Mouse (Mus musculus): ENCODE measurements around the gene Fgd6. TPM values are rescaled to one million over a fixed set of nuclear protein-coding genes. Genes with fewer than 3 reads are reported as not detected.

Gene Fgd6
- polyA plus RNA-seq, 1 experiment from 2014 or later: 2.2 TPM

- Histone ChIP-seq H3K27me3 (replicated peaks; ENCODE audit: control insufficient read depth, insufficient read depth, low read length) (no peaks in the 10 kb centered on the region), H3K36me3 (ENCODE audit: control insufficient read depth, insufficient read depth, low read length) (no peaks in the 10 kb centered on the region), H3K4me2 (ENCODE audit: low read length) (no peak overlapping the region), H3K9ac (ENCODE audit: low read depth, low read length) (no peak overlapping the region), H3K9me3 (ENCODE audit: control insufficient read depth, low read length) (no peaks in the 10 kb centered on the region), H3K4me3 (ENCODE audit: low read length) (no peak overlapping the region), H3K4me1 (ENCODE audit: control insufficient read depth, insufficient read depth, low read depth, low read length) (peaks cover 12% of the 10 kb centered on the region), H3K27ac (ENCODE audit: low read depth, low read length) (no peak overlapping the region)
- WGBS: 83% methylated on average over 4 of the region's 4 CpGs
- no peak for ATAC-seq
Observed at GRCm38 (mm10) chr10:94151488-94151887, 115.7 kb downstream of the Fgd6 start.

DNA sequence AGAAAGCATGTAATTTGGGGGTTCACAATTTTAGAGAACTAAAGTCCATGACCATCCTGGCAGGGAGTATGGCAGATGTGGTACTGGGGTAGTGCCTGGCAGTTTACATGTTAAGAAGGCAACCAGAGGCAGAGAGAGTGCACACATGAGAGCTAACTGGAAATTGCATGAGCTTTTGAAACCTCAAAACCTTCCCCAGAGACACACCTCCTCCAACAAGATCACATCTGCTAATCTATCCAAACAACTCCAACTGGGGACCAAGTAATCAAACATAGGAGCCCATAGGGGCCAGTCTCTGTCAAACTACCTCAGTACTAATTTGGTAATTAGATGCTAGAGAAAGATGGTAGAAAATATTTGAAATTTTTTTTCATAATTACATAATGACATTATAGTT lies 118.0 kb downstream of the Fgd6 start:
- H3K27me3 ChIP-seq (replicated peaks; ENCODE audit: control insufficient read depth, insufficient read depth, low read length): no peaks in the 10 kb centered on the region
- no peak overlapping the region for H3K4me2 ChIP-seq (ENCODE audit: low read length)
- H3K9me3 ChIP-seq (ENCODE audit: control insufficient read depth, low read length): no peaks in the 10 kb centered on the region
- no peak overlapping the region for H3K27ac ChIP-seq (ENCODE audit: low read depth, low read length)
- ATAC-seq: no peak
- H3K9ac ChIP-seq (ENCODE audit: low read depth, low read length): no peak overlapping the region
- peaks cover 10% of the 10 kb centered on the region for H3K4me1 ChIP-seq (ENCODE audit: control insufficient read depth, insufficient read depth, low read depth, low read length)
- H3K36me3 ChIP-seq (ENCODE audit: control insufficient read depth, insufficient read depth, low read length): peaks cover under 1% of the 10 kb centered on the region
- H3K4me3 ChIP-seq (ENCODE audit: low read length): no peak overlapping the region

GRCm38 (mm10) chr10:94158962-94159361 lies 123.2 kb downstream of the Fgd6 start:
- H3K4me2 ChIP-seq (ENCODE audit: low read length): no peak overlapping the region
- WGBS: 87% methylated on average over 6 of the region's 6 CpGs
- no peaks in the 10 kb centered on the region for H3K9me3 ChIP-seq (ENCODE audit: control insufficient read depth, low read length)
- ATAC-seq: no peak
- H3K4me3 ChIP-seq (ENCODE audit: low read length): no peak overlapping the region
- H3K27me3 ChIP-seq (replicated peaks; ENCODE audit: control insufficient read depth, insufficient read depth, low read length): no peaks in the 10 kb centered on the region
- H3K9ac ChIP-seq (ENCODE audit: low read depth, low read length): no peak overlapping the region
- no peaks in the 10 kb centered on the region for H3K4me1 ChIP-seq (ENCODE audit: control insufficient read depth, insufficient read depth, low read depth, low read length)
- H3K36me3 ChIP-seq (ENCODE audit: control insufficient read depth, insufficient read depth, low read length): peaks cover 5% of the 10 kb centered on the region
- H3K27ac ChIP-seq (ENCODE audit: low read depth, low read length): no peak overlapping the region

DNA sequence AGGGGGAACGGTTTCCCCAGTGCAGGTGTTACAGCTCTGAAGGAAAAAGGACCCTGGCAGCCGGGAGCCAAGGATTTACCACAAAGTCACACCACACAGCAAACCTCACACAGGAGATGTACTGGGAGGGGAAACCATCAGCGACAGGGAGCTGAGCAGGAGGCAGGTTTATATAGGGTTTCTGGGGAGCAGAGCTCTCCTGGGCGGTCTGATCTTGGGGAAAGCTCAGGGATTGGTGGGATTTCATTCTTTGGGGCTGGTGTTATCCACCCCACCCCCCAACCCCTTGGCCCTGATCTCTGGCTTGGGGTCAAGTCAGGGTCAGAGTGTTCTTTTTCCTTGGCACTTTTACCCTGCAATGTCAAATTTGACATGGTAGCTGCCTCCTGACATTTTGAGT lies 123.6 kb downstream of the Fgd6 start:
- no peaks in the 10 kb centered on the region for H3K4me1 ChIP-seq (ENCODE audit: control insufficient read depth, insufficient read depth, low read depth, low read length)
- no peaks in the 10 kb centered on the region for H3K27me3 ChIP-seq (replicated peaks; ENCODE audit: control insufficient read depth, insufficient read depth, low read length)
- no peak overlapping the region for H3K4me3 ChIP-seq (ENCODE audit: low read length)
- no peak for ATAC-seq
- no peaks in the 10 kb centered on the region for H3K9me3 ChIP-seq (ENCODE audit: control insufficient read depth, low read length)
- H3K27ac ChIP-seq (ENCODE audit: low read depth, low read length): no peak overlapping the region
- H3K4me2 ChIP-seq (ENCODE audit: low read length): no peak overlapping the region
- 90% methylated on average over 4 of the region's 4 CpGs for WGBS
- H3K36me3 ChIP-seq (ENCODE audit: control insufficient read depth, insufficient read depth, low read length): peaks cover 9% of the 10 kb centered on the region
- H3K9ac ChIP-seq (ENCODE audit: low read depth, low read length): no peak overlapping the region

DNA sequence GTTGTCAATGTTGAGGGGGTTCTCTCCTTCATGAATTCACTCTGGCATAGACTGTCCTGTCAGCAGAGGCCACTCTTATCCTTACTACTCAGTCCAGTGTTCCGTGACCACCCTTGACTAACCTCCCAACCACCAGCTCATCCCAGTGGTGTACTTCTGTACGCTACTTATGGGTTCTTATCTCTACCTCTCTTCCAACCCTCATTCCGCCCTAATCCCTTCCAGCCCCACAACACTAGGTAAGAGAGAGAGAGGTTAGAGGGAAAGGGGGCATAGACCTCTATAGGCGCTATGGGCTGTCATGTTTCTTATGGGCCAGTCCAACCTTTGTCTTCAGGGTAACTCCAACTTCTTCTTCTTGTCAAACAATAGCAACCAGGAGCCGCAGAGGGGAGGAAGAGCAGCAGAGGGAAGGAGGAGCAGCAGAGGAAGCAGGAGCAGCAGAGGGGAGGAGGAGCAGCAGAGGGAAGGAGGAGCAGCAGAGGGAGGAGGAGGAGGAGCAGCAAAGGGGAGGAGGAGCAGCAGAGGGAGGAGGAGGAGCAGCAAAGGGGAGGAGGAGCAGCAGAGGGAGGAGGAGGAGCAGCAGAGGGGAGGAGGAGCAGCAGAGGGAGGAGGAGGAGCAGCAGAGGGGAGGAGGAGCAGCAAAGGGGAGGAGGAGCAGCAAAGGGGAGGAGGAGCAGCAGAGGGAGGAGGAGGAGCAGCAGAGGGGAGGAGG lies 125.4 kb downstream of the Fgd6 start:
- Histone ChIP-seq H3K4me3 (ENCODE audit: low read length) (no peak overlapping the region), H3K36me3 (ENCODE audit: control insufficient read depth, insufficient read depth, low read length) (peaks cover 16% of the 10 kb centered on the region), H3K27ac (ENCODE audit: low read depth, low read length) (no peak overlapping the region), H3K9me3 (ENCODE audit: control insufficient read depth, low read length) (no peaks in the 10 kb centered on the region), H3K9ac (ENCODE audit: low read depth, low read length) (no peak overlapping the region), H3K27me3 (replicated peaks; ENCODE audit: control insufficient read depth, insufficient read depth, low read length) (no peaks in the 10 kb centered on the region), H3K4me1 (ENCODE audit: control insufficient read depth, insufficient read depth, low read depth, low read length) (no peaks in the 10 kb centered on the region), H3K4me2 (ENCODE audit: low read length) (no peak overlapping the region)
- no peak for ATAC-seq
- 92% methylated on average over 5 of the region's 5 CpGs for WGBS

DNA sequence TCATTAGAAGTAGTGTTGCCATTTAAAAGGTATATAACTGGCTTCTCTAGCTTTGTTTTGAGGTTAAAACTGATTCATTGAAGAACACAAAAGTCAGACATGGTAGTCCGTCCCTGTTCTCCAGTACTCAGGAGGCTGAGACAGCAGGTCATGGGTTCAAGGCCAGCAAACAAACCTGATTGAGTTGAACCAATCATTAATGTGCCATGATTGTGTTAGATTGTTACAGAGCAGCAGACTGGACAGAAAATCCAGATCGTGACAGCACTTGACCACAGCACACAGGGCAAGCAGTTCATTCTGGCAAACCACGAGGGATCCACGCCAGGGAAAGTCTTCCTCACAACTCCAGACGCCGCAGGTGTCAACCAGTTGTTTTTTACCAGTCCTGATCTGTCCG lies 126.2 kb downstream of the Fgd6 start:
- Histone ChIP-seq H3K9me3 (ENCODE audit: control insufficient read depth, low read length) (no peaks in the 10 kb centered on the region), H3K9ac (ENCODE audit: low read depth, low read length) (no peak overlapping the region), H3K36me3 (ENCODE audit: control insufficient read depth, insufficient read depth, low read length) (peaks cover 17% of the 10 kb centered on the region), H3K27ac (ENCODE audit: low read depth, low read length) (no peak overlapping the region), H3K4me1 (ENCODE audit: control insufficient read depth, insufficient read depth, low read depth, low read length) (no peaks in the 10 kb centered on the region), H3K27me3 (replicated peaks; ENCODE audit: control insufficient read depth, insufficient read depth, low read length) (no peaks in the 10 kb centered on the region), H3K4me3 (ENCODE audit: low read length) (no peak overlapping the region), H3K4me2 (ENCODE audit: low read length) (no peak overlapping the region)
- ATAC-seq: no peak
- 97% methylated on average over 7 of the region's 7 CpGs for WGBS

- no peak overlapping the region for H3K9ac ChIP-seq (ENCODE audit: low read depth, low read length)
- 87% methylated on average over 5 of the region's 5 CpGs for WGBS
- H3K27ac ChIP-seq (ENCODE audit: low read depth, low read length): no peak overlapping the region
- no peaks in the 10 kb centered on the region for H3K27me3 ChIP-seq (replicated peaks; ENCODE audit: control insufficient read depth, insufficient read depth, low read length)
- no peaks in the 10 kb centered on the region for H3K9me3 ChIP-seq (ENCODE audit: control insufficient read depth, low read length)
- no peak for ATAC-seq
- peaks cover 18% of the 10 kb centered on the region for H3K36me3 ChIP-seq (ENCODE audit: control insufficient read depth, insufficient read depth, low read length)
- no peak overlapping the region for H3K4me2 ChIP-seq (ENCODE audit: low read length)
- no peak overlapping the region for H3K4me3 ChIP-seq (ENCODE audit: low read length)
- no peaks in the 10 kb centered on the region for H3K4me1 ChIP-seq (ENCODE audit: control insufficient read depth, insufficient read depth, low read depth, low read length)
Observed at GRCm38 (mm10) chr10:94164104-94164845, 128.5 kb downstream of the Fgd6 start.

DNA sequence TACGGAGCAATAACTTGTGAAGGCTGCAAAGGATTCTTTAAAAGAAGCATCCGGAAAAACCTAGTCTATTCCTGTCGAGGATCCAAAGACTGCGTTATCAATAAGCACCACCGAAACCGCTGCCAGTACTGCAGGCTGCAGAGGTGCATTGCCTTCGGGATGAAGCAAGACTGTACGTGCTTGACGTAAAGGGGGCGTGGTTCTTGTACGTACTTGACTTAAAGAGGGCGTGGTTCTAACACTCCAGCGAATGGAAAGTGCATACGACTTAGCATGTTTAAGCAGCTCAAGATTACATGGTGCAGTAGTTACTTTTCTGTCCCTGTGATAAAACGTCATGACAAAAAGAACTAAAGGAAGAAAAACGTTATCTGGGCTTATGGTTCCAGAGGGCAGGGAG lies 129.6 kb downstream of the Fgd6 start:
- H3K9me3 ChIP-seq (ENCODE audit: control insufficient read depth, low read length): no peaks in the 10 kb centered on the region
- no peaks in the 10 kb centered on the region for H3K4me1 ChIP-seq (ENCODE audit: control insufficient read depth, insufficient read depth, low read depth, low read length)
- no peak overlapping the region for H3K4me2 ChIP-seq (ENCODE audit: low read length)
- no peaks in the 10 kb centered on the region for H3K27me3 ChIP-seq (replicated peaks; ENCODE audit: control insufficient read depth, insufficient read depth, low read length)
- H3K36me3 ChIP-seq (ENCODE audit: control insufficient read depth, insufficient read depth, low read length): peaks cover 28% of the 10 kb centered on the region
- H3K4me3 ChIP-seq (ENCODE audit: low read length): no peak overlapping the region
- no peak overlapping the region for H3K27ac ChIP-seq (ENCODE audit: low read depth, low read length)
- H3K9ac ChIP-seq (ENCODE audit: low read depth, low read length): no peak overlapping the region
- WGBS: 93% methylated on average over 16 of the region's 16 CpGs
- no peak for ATAC-seq

GRCm38 (mm10) chr10:94167051-94167750 lies 131.4 kb downstream of the Fgd6 start:
- no peak overlapping the region for H3K27ac ChIP-seq (ENCODE audit: low read depth, low read length)

More at GRCm38 (mm10) chr10:94167051-94167750, 131.4 kb downstream of the Fgd6 start:
- H3K4me3 ChIP-seq (ENCODE audit: low read length): no peak overlapping the region
- WGBS: 51% methylated on average over 11 of the region's 11 CpGs
- no peak for ATAC-seq
- H3K4me2 ChIP-seq (ENCODE audit: low read length): no peak overlapping the region
- H3K9me3 ChIP-seq (ENCODE audit: control insufficient read depth, low read length): no peaks in the 10 kb centered on the region
- H3K27me3 ChIP-seq (replicated peaks; ENCODE audit: control insufficient read depth, insufficient read depth, low read length): no peaks in the 10 kb centered on the region
- H3K9ac ChIP-seq (ENCODE audit: low read depth, low read length): no peak overlapping the region
- H3K4me1 ChIP-seq (ENCODE audit: control insufficient read depth, insufficient read depth, low read depth, low read length): peaks cover 6% of the 10 kb centered on the region
- H3K36me3 ChIP-seq (ENCODE audit: control insufficient read depth, insufficient read depth, low read length): peaks cover 27% of the 10 kb centered on the region
